Mouse (Mus musculus) heart, adult 2 months (tissue): ENCODE measurements at regions not wholly inside any gene's neighbourhood (a gene's known extent, or its start where the extent isn't known, plus 50 kb on each side); places are given as distances from the start of the nearest gene placed in this dataset.

Experiments
- DNase-seq, 2 experiments: peaks; one replicate each; pipeline ENCODE4 v3.0.0; 2021
- H3K27ac ChIP-seq: fragments of 200-600 bp; 2 replicates; pipeline ENCODE4 v1.8.1; 2022
- H3K27me3 ChIP-seq: fragments of 200-500 bp; 2 replicates; pipeline ENCODE4 v1.6.1; 2012; ENCODE audit warnings: mild to moderate bottlenecking, low read length, inconsistent platforms, mixed read lengths; ENCODE audit not compliant: control insufficient read depth, insufficient read depth
- H3K36me3 ChIP-seq: fragments of 200-500 bp; 2 replicates; pipeline ENCODE4 v1.6.1; 2012; ENCODE audit warnings: low read length, inconsistent platforms; ENCODE audit not compliant: control insufficient read depth, insufficient read depth
- H3K4me1 ChIP-seq: fragments of 200-500 bp; 2 replicates; pipeline ENCODE4 v1.6.1; 2011; ENCODE audit warnings: low read length; ENCODE audit not compliant: control insufficient read depth, insufficient read depth
- H3K4me3 ChIP-seq: fragments of 200-600 bp; 2 replicates; pipeline ENCODE4 v1.8.1; 2022
- H3K79me2 ChIP-seq: fragments of 200-500 bp; replicated peaks from 2 replicates; pipeline ENCODE4 v1.6.1; 2012; ENCODE audit warnings: mild to moderate bottlenecking, inconsistent platforms, low read length, moderate library complexity, mixed read lengths; ENCODE audit not compliant: control insufficient read depth, insufficient read depth
- H3K9ac ChIP-seq: fragments of 200-500 bp; 2 replicates; pipeline ENCODE4 v1.6.1; 2012; ENCODE audit warnings: low read depth, mild to moderate bottlenecking, control low read depth, inconsistent platforms, low read length, mixed read lengths
- CTCF ChIP-seq: fragments of 200-600 bp; IDR thresholded peaks from 2 replicates; pipeline ENCODE4 v1.8.1; 2022; ENCODE audit warnings: antibody characterized with exemption, mild to moderate bottlenecking, moderate library complexity
- EP300 ChIP-seq: fragments of 200-500 bp; IDR thresholded peaks from 2 replicates; pipeline ENCODE4 v1.6.1; 2011; ENCODE audit warnings: low read depth, low read length, control low read depth; ENCODE audit not compliant: insufficient read depth
- POLR2A ChIP-seq: fragments of 200-500 bp; IDR thresholded peaks from 2 replicates; pipeline ENCODE4 v1.6.1; 2011; ENCODE audit warnings: mild to moderate bottlenecking, low read depth, low read length, control low read depth; ENCODE audit not compliant: insufficient read depth
- WGBS: fragments of 180-500 bp; shearing (Covaris S2); methylation state at CpG from one replicate; pipeline ENCODE4 v1.1.7; 2018; 5-methylcytosine and 5-hydroxymethylcytosine counted together
- intact Hi-C: fragments of 180-260 bp; cut with DNase I; formaldehyde crosslinking; loops from one replicate; pipeline ENCODE4 v1.15.1; 2025

DNA sequence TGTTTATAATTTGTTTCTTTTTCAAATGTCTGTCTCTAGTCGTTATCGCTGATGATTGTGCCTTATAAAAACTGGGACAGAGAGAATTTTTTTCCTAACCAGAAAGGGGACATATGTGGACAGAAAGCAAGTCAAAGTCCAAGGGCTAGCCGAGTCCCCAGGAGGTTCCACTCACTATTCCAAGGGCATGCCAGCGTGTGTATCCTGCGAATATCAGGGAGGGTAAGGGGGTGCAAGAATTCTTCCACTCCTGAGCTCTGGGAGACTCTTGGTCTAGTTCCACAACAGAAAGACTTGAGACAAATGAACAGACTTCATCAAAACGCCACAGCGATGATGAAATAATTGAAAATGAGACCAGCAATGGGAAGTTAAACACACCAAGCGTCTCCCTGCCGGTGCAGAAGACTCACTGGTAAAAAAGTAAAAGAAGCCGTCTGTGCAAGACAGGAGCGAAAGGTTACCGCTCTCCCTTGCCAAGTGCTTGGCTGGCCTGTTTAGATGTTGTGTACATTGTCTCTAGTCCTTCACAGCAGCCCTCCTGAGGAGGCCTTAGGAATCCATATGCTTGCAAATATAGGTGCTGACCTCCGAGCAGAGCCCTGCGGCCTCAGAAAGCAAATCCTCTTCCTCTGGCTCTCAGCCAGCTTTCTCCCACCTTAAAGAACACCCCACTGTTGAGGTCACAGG, 69.9 kb upstream of the Rgma start:
- intact Hi-C loops, result no loop called here

GRCm38 (mm10) chr7:73306296-73306695, 69.0 kb upstream of the Rgma start:
- intact Hi-C loops, result no loop called here
- Histone ChIP-seq H3K27ac (no peak overlapping the region), H3K79me2 (no peaks in the 10 kb centered on the region), H3K9ac (no peak overlapping the region), H3K27me3 (no peaks in the 10 kb centered on the region), H3K4me1 (no peaks in the 10 kb centered on the region), H3K36me3 (no peaks in the 10 kb centered on the region), H3K4me3 (no peak overlapping the region)
- no peak for DNase-seq
- TF ChIP-seq POLR2A (no peak), EP300 (no peak)
- WGBS, result 82% methylated on average over 6 of the region's 6 CpGs

More for the DNA sequence above, 69.9 kb upstream of the Rgma start:
- DNase-seq, result no peak
- Histone ChIP-seq H3K4me3 (no peak overlapping the region), H3K79me2 (no peaks in the 10 kb centered on the region), H3K36me3 (no peaks in the 10 kb centered on the region), H3K27ac (no peak overlapping the region), H3K4me1 (no peaks in the 10 kb centered on the region), H3K9ac (no peak overlapping the region), H3K27me3 (no peaks in the 10 kb centered on the region)
- TF ChIP-seq POLR2A (no peak), EP300 (no peak), CTCF (no peak)
- 45% methylated on average over 14 of the region's 14 CpGs for WGBS

DNA sequence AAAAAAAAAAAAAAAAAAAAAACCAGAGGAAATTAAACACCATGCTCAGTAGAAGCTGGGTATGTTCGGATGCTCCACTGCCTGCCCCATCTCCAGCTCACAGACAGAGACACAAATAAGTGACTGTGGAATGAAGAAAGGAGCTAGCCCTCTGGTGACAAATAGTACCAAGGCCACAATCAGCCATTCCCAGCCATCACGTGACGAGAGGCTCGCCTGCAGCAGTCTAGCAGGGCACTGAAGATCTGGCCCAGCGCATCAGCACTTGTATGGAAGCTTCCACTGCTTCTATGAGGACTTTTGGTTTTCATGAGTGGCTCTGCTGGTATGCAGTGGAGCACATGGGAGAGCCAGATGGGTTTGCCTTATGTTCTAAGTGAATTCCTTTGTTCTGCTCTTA, 68.6 kb upstream of the Rgma start:
- intact Hi-C loops, result no loop called here
- WGBS, result 79% methylated on average over 5 of the region's 5 CpGs
- Histone ChIP-seq H3K27ac (no peak overlapping the region), H3K36me3 (no peaks in the 10 kb centered on the region), H3K27me3 (no peaks in the 10 kb centered on the region), H3K9ac (no peak overlapping the region), H3K4me1 (no peaks in the 10 kb centered on the region), H3K4me3 (no peak overlapping the region), H3K79me2 (no peaks in the 10 kb centered on the region)
- DNase-seq, result no peak
- TF ChIP-seq EP300 (no peak), POLR2A (no peak), CTCF (no peak)

DNA sequence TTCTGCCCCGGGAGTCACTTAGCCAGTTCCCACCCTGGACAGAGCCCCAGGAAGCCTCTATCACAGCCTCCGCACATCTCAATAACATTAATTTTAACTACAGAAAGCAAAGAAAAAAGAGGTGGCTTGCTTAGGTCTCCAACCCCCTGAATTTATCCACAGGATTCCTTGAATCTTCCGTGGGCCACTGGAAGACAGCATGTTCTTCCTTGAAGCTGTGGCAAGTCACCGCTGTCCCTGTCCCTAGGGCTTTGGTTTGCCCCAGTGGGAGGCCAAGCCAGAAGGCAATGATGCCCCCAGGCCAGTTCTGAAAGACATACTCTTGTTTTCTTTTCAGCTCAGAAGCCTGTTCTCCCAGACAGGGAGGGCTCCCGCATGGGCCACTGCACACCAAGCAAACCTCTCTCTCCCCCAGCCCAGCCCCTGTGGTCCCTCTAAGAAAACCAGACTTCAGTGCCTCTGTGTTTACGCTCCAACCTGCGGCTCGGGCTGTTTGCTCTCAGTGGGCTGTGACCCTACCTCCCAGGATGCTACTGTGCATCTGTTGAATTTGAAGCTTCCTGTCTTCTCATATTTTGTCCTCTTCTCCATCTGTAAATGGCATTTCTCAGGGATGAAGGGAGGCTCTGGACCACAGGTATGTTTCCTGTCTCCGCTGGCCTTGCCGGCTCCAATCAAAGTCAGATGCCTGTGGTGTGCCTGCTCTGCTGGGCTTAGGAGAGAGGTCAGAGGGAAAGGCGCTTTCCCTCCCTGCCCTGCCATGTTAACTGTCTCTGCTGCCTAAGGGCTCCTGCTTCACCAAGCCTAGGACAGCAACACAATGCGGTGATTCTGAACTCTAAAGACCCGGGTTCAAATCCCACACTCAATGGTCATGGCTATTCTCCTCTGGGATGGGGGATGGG, 67.5 kb upstream of the Rgma start:
- no peak for DNase-seq
- intact Hi-C loops, result no loop called here
- no peaks in the 10 kb centered on the region for H3K79me2 ChIP-seq
- no peak overlapping the region for H3K9ac ChIP-seq
- H3K36me3 ChIP-seq, result no peaks in the 10 kb centered on the region
- WGBS, result 66% methylated on average over 13 of the region's 13 CpGs
- H3K4me3 ChIP-seq, result no peak overlapping the region
- no peak overlapping the region for H3K27ac ChIP-seq
- no peak for TF ChIP-seq EP300
- no peak for TF ChIP-seq POLR2A
- no peak for TF ChIP-seq CTCF
- no peaks in the 10 kb centered on the region for H3K4me1 ChIP-seq
- H3K27me3 ChIP-seq, result no peaks in the 10 kb centered on the region

DNA sequence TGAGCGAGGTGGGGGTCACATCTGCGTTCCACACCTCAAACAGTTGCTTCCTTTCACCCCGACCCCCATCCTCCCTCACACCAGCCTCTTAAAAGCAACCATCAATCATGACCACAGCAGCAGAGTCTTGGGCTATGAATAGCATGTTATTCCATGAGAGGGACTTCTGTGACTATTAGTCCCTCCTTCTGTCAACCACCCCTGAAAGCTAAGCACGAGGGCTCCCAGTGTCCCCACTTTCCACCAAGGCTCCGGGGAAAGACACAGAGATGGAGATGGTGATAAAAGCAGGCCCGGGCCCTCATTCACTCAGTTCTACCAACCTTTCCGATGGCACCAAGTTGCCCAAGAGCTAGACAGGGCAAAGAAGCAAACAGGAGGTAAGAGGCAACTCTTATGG, 66.3 kb upstream of the Rgma start:
- intact Hi-C loops, result no loop called here
- no peak overlapping the region for H3K4me3 ChIP-seq
- no peak for DNase-seq
- H3K79me2 ChIP-seq, result no peaks in the 10 kb centered on the region
- no peak overlapping the region for H3K27ac ChIP-seq
- H3K4me1 ChIP-seq, result no peaks in the 10 kb centered on the region
- H3K9ac ChIP-seq, result no peak overlapping the region
- H3K36me3 ChIP-seq, result no peaks in the 10 kb centered on the region
- H3K27me3 ChIP-seq, result no peaks in the 10 kb centered on the region
- 79% methylated on average over 7 of the region's 7 CpGs for WGBS
- TF ChIP-seq POLR2A, result no peak
- no peak for TF ChIP-seq EP300
- TF ChIP-seq CTCF, result no peak

- no peaks in the 10 kb centered on the region for H3K4me1 ChIP-seq
- 95% methylated on average over 10 of the region's 10 CpGs for WGBS
- TF ChIP-seq EP300 (no peak), CTCF (no peak), POLR2A (no peak)
- DNase-seq, result no peak
- H3K9ac ChIP-seq, result no peak overlapping the region
- no peaks in the 10 kb centered on the region for H3K79me2 ChIP-seq
- H3K36me3 ChIP-seq, result no peaks in the 10 kb centered on the region
- no peak overlapping the region for H3K4me3 ChIP-seq
- H3K27me3 ChIP-seq, result no peaks in the 10 kb centered on the region
- H3K27ac ChIP-seq, result no peak overlapping the region
- intact Hi-C loops, result no loop called here
These were observed 65.3 kb upstream of the Rgma start for GRCm38 (mm10) chr7:73310056-73310455.
